Mouse (Mus musculus) cortical plate, adult 2 months (tissue): Measurements from ENCODE around the gene Vegfd. TPM values are rescaled to one million over a fixed set of nuclear protein-coding genes. Genes with fewer than 3 reads are reported as not detected.

Experiments used
- H3K27ac ChIP-seq: fragments of 200-500 bp; 2 replicates; pipeline ENCODE4 v1.5.1; 2012; ENCODE audit warnings: low read length, control low read depth, inconsistent platforms; ENCODE audit not compliant: insufficient read depth
- H3K4me1 ChIP-seq: fragments of 200-500 bp; 2 replicates; pipeline ENCODE4 v1.6.1; 2011; ENCODE audit warnings: low read length; ENCODE audit not compliant: control insufficient read depth, insufficient read depth
- H3K4me3 ChIP-seq: fragments of 200-500 bp; 2 replicates; pipeline ENCODE4 v1.5.1; 2011; ENCODE audit warnings: mild to moderate bottlenecking, low read length, control low read depth; ENCODE audit not compliant: insufficient read depth
- CTCF ChIP-seq: fragments of 200-500 bp; IDR thresholded peaks from 2 replicates; pipeline ENCODE4 v1.5.1; 2011; ENCODE audit warnings: mild to moderate bottlenecking, control low read depth, low read length; ENCODE audit not compliant: insufficient read depth; ENCODE audit errors: extremely low read depth
- POLR2A ChIP-seq: fragments of 200-500 bp; IDR thresholded peaks from 2 replicates; pipeline ENCODE4 v1.6.1; 2011; ENCODE audit warnings: mild to moderate bottlenecking, low read length, control low read depth; ENCODE audit not compliant: insufficient read depth; ENCODE audit errors: extremely low read depth
- polyA plus RNA-seq: library from polyadenylated mRNA; depleted of rRNA; stranded (reverse); fragments of >200 nt; gene quantifications from 2 replicates; pipeline ENCODE4 v1.2.3, GENCODE M21; 2012; rRNA removed

Vegfd gene
- 2.0 and 2.2 TPM in 2 replicates for polyA plus RNA-seq

DNA sequence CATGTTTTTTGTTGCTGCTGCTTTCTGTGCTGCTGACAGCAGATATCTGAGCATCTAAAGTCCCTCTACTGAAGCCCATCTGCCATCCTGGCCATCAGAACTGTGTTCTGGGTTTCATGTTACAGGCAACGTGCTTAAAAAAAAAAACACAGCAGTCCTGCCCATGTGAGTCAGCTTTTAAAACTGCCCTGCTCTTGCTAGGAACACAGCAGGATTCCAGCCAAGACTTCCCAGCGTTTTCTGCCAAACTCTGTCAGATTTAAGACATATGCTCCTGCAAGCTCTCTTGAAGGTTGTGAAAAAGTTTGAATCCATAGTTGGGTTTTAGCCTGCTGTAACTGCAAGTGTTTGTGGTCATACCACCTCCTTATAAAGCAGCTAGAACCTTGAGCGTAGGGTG, at the start of gene Vegfd:
Gene Vegfd, plus strand, starts transcription at position 298 of the 400 bp plus-strand sequence.
- TF ChIP-seq CTCF (no peak), POLR2A (no peak)
- Histone ChIP-seq H3K27ac (no peak within 1 kb of the TSS), H3K4me3 (no peak within 1 kb of the TSS), H3K4me1 (no peaks in the 10 kb centered on the region)

DNA sequence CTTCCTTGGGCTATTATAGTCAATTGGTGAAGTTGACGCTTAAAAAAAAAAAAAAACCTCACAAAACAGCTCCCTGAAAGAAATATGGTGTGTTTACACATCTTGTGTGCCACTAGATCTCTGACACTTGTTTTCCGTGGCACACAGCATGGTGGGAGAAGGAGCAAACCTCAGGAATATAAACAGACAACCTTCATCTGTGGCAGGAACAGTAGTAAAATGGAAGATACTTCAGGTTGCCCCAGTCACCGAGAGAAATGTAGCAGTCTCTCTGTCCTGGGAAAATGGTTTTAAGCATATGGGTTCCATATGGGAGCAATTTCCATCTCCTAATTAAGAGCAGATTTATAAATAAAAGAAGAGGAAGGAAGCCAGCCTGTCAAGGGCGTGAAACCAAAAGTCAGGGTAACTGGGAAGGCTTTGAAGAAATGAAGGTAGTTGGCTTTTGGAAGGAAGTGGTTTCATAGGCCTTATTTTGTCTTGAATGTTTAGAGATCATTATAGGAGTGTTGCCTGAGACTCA, 49.7 kb upstream of the Vegfd start:
- Histone ChIP-seq H3K4me3 (no peak overlapping the region), H3K27ac (no peak overlapping the region), H3K4me1 (no peaks in the 10 kb centered on the region)
- TF ChIP-seq POLR2A = no peak
- TF ChIP-seq CTCF = no peak

DNA sequence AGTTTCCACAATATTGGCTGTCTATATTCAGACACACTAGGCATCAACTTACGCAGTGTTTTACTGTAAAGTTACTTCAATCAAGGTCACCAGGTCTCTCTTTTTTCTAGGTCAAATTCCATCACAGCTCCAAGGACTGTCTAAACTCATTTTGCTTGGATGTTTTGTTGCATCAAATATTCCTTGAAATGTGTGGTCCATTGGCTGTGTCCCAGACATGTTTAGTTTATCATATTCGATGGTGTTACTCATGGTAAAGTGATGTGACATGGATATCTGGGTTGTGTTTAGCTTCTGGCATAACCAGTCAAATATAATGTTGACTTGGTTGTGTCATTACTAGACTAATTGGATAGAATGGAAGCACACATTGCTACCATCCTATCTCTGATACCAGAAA, 42.8 kb upstream of the Vegfd start:
- no peak overlapping the region for H3K4me3 ChIP-seq
- H3K4me1 ChIP-seq = no peaks in the 10 kb centered on the region
- TF ChIP-seq POLR2A = no peak
- TF ChIP-seq CTCF = no peak
- H3K27ac ChIP-seq = no peak overlapping the region

DNA sequence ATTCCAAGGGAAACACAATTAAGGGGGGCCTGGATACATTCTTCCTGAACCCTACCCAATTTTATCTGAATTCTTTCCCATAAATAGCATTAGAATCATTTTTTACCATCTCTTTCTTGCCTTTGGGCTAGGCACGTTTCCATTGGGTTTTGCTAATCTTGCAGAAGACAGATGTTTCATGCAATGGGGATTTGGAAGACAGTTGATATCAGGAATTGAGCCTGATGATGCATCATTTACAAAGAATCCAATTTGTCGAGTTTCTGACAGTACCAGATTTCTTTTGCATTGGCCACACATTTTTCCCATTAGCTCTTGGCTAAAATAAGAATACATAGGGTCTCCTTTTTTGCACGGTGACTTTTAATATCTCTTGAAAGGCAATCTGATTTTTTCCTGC, 42.4 kb upstream of the Vegfd start:
- Histone ChIP-seq H3K4me3 (no peak overlapping the region), H3K4me1 (no peaks in the 10 kb centered on the region), H3K27ac (no peak overlapping the region)
- TF ChIP-seq POLR2A (no peak), CTCF (no peak)

DNA sequence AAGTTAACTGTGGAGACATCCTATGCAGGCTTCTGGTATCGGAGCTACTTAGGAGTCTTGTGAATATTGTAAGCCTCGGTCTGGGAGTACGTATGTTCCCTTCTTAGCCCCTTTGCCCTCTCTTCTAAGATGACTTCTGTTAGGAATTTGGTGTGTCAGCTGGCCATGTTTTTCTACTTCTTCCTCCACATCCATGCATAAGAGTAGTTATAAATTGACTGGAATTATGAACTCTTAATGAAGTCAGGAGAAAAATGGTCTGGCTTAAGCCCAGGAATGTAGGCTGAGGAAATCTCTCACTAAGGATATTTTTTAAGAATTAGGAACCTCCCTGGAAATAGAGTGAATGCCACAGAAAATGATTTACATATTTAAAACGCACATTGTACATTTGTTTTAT, 34.6 kb upstream of the Vegfd start:
- no peaks in the 10 kb centered on the region for H3K4me1 ChIP-seq
- H3K27ac ChIP-seq = no peak overlapping the region
- no peak overlapping the region for H3K4me3 ChIP-seq
- TF ChIP-seq CTCF = no peak
- no peak for TF ChIP-seq POLR2A

DNA sequence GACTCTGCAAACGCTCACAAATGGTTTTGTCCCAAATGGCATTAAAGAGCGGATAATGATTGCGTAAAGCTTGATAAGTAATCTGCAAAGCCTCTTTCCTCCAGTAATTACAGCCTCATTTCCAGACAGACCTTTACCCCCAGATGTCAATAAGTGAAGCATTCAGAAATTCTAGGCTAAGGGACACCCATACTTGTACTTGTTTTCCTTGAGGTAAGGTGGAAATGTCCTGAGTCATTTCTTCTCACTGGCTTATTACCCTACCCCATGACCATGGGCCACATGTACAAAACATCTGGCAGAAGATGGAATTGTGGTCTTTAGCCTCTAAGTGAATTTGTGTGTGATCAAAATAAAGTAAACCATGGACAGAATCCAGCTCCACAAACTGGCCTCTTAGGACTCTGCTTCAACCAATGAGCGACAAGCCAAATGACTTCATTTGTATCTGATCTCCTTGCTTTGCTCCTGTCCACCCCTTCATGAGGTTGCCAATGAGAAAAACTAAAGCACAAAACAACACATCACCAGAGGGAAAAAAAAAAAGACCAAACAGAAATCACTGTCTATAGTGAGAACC, 27.7 kb upstream of the Vegfd start:
- TF ChIP-seq CTCF (no peak), POLR2A (no peak)
- no peak overlapping the region for H3K4me3 ChIP-seq

DNA sequence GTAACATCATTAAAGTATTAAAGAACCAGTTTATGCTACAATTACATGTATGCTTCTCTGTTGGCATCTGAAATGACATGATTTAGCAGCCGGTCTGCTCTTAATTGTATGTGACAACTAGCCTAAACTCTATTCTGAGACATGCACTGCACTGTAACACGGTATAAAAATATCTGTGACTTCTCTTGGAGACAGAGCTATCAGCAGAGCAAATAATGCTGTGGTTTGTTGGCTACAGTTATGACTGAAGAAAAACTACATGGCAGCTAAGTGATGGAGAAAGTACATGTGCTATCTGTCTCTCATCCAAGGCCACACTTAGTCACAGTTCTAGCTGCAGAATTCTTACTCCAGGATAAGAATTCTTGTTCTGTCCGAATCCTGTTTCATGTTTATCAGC, 24.2 kb upstream of the Vegfd start:
- no peak overlapping the region for H3K4me3 ChIP-seq
- H3K4me1 ChIP-seq = no peaks in the 10 kb centered on the region
- no peak for TF ChIP-seq POLR2A
- no peak for TF ChIP-seq CTCF
- no peak overlapping the region for H3K27ac ChIP-seq

More for the DNA sequence above, 27.7 kb upstream of the Vegfd start:
- Histone ChIP-seq H3K27ac (no peak overlapping the region), H3K4me1 (no peaks in the 10 kb centered on the region)

DNA sequence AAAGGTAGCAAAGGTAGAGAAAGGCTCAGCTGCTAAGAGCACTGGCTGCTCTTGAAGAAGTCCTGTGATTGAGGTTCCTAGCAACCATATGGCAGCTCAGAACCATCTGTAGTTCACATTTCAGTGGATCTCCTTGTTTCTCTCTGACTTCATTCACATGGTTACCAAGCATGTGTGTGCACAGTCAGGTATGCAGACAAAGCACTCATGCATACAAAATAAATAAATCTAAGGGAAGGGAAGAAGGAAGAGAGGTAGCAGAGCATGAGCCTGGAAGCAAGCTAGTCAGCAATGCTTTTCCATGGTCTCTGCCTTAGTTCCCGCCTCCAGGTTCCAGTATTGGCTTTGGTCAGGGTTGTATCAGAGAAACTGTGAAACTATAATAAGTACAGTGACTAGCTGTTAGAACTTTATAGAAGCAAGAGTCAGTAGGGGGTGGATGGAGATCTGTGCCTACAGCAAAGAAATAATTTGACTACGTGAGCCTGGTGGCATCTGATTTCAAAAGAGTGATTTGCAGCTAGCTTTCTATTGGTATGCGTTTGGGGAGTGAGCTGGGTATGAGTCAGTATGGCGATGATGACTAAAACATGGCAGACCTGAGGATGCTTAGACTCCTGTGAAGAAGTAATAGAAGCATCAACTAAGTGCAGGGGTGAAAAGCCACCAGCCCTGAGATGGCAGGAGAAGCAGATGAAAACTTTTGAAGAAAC, 7.9 kb upstream of the Vegfd start:
- Histone ChIP-seq H3K27ac (no peak overlapping the region), H3K4me3 (no peak overlapping the region), H3K4me1 (no peaks in the 10 kb centered on the region)
- TF ChIP-seq CTCF (no peak), POLR2A (no peak)

DNA sequence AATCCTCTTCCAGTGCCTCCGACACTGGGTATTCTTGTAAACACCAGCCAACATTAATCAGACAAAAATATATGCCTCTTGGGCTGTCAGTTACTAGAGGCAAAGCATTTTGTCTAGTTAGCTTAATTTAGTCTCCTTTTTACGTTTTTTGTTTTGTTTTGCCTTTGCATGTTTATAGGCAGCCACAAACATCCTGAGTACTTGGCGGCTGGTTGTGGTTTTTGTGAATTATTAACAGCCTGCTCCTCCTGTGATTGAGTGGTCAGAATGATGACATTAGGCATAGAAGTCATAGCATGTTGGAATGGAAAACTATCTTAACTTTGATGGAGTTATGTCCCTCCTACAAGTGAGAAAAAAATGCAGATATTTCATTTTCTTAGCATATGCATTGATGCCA, 2.6 kb upstream of the Vegfd start:
- no peak for TF ChIP-seq CTCF
- no peak for TF ChIP-seq POLR2A
- no peak overlapping the region for H3K4me3 ChIP-seq
- H3K27ac ChIP-seq = no peak overlapping the region
- H3K4me1 ChIP-seq = no peaks in the 10 kb centered on the region

DNA sequence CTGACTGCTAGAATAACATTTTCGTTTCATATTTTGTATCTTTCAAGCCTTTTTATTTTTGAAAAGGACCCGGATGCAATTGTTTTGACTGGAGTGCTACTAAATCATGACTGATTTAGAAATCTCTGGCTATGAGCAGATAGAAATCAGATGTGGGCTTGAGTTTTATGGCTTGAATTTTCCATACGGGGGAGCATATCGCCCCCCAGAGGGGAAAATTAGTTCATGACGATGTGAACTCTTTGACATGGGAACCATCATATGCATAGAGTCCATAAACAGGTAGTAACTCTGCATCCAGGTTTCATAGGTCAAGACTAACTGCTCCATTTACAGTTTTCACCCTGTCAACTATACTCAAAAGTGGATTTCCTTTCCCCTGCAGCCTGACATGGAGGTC, 1.4 kb downstream of the Vegfd start:
- H3K27ac ChIP-seq = no peak overlapping the region
- no peak for TF ChIP-seq CTCF
- no peak for TF ChIP-seq POLR2A
- H3K4me1 ChIP-seq = no peaks in the 10 kb centered on the region
- no peak overlapping the region for H3K4me3 ChIP-seq

DNA sequence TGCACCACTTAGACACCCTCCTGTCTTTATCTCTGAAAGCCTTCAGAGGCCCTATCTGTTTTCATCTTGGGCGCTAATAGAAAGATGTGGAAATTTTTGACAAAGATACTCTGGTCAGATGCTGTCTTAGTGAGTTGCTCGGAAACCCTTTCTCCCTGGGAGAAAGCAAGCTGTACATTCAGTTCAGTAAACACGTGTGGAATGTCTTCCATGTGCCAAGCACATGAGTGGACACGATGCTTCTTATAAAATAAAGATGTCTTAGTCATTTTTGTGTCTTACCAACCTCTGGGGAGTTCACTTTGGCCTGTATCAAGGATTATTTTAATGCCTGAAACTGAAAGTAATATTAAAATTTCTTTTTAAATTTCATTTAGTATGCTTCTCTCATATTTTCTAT, 6.5 kb downstream of the Vegfd start:
- no peak overlapping the region for H3K27ac ChIP-seq
- H3K4me1 ChIP-seq = no peaks in the 10 kb centered on the region
- H3K4me3 ChIP-seq = no peak overlapping the region
- TF ChIP-seq CTCF (no peak), POLR2A (no peak)
